Mouse (Mus musculus) heart, embryonic 10.5 days (tissue): ENCODE data around the gene Ddx19a. TPM values are rescaled to one million over a fixed set of nuclear protein-coding genes. Genes with fewer than 3 reads are reported as not detected.
"Not testable (repeated sequence)": the region's sequence is repeated elsewhere in the genome, so short reads cannot be mapped to it uniquely, and the experiment has no call there.

ENCODE experiments used
- DNase-seq: peaks from one replicate; pipeline ENCODE4 v3.0.0-alpha.2; 2017; ENCODE audit warnings: low spot score
- H3K27ac ChIP-seq: fragments of 300-500 bp; sonication (generic); 2 replicates; pipeline ENCODE4 v1.5.1; 2016; ENCODE audit warnings: mild to moderate bottlenecking
- H3K27me3 ChIP-seq: fragments of 300-500 bp; sonication (generic); 2 replicates; pipeline ENCODE4 v1.6.1; 2016; ENCODE audit warnings: mild to moderate bottlenecking; ENCODE audit not compliant: poor library complexity, insufficient read depth, severe bottlenecking
- H3K36me3 ChIP-seq: fragments of 300-500 bp; sonication (generic); 2 replicates; pipeline ENCODE4 v1.6.1; 2016; ENCODE audit warnings: mild to moderate bottlenecking, moderate library complexity
- H3K4me1 ChIP-seq: fragments of 300-500 bp; sonication (generic); 2 replicates; pipeline ENCODE4 v1.6.1; 2016; ENCODE audit warnings: mild to moderate bottlenecking
- H3K4me3 ChIP-seq: fragments of 300-500 bp; sonication (generic); 2 replicates; pipeline ENCODE4 v1.5.1; 2016; ENCODE audit warnings: mild to moderate bottlenecking, moderate library complexity
- H3K9me3 ChIP-seq: fragments of 300-500 bp; sonication (generic); 2 replicates; pipeline ENCODE4 v1.6.1; 2016; ENCODE audit warnings: mild to moderate bottlenecking, moderate library complexity
- WGBS: fragments of 180-500 bp; shearing (Covaris S2); methylation state at CpG from one replicate; pipeline ENCODE4 v1.1.7; 2016; 5-methylcytosine and 5-hydroxymethylcytosine counted together
- polyA plus RNA-seq: library from polyadenylated mRNA; unstranded; fragments of >200 nt; fragmentation: Nextera tagmentation; extraction: Ambion mirVana; gene quantifications from 2 replicates; pipeline ENCODE4 v1.2.1, GENCODE M21; 2016

Ddx19a gene
- polyA plus RNA-seq, 1 experiment from 2014 or later: 23.5 TPM

DNA sequence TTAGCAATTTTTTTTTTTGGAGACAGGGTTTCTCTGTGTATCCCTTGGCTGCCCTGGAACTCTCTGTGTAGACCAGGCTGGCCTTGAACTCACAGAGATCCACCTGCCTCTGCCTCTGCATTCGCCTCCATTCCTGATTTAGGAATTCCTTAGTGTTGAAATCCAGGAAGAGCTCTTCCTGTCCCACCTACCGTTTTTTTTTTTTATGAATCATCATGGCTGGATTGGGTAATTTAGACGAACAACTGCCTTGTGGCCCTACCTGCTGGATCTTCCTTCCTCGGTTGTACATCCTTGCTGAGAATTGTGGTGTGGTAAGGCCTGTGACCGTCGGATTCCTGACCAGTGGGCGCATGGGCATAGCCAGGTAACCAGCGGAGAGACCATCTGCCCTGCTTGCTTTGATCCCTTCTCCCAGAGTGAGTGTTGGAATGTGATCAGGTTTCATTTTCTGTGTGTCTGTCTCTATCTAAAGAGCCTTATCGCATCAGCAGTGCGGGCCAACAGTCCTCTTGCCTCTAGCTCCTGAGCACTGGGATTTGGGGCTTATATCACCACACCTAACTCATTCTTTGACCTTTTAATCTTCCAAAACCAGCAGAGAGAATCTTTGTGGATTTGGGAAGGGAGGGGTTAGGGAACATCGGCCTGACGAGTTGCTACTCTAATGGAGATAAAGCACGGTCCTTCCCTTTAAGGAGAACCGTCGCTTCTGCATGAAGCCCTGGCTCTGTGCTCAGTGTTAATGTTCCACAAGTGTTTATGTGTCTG is 56.7 kb downstream of the Ddx19a start:
- Histone ChIP-seq H3K9me3 (no peaks in the 10 kb centered on the region), H3K27me3 (no peaks in the 10 kb centered on the region), H3K4me1 (peaks cover 51% of the 10 kb centered on the region), H3K27ac (peak overlapping the region; percentile 57; the same call in 1 of the 2 replicates), H3K4me3 (peak overlapping the region; percentile 19; the same call in 1 of the 2 replicates), H3K36me3 (0 out of 2 replicates have a peak, but pooled peaks cover 2% of the 10 kb centered on the region)
- no peak for DNase-seq
- WGBS: 56% methylated on average over 15 of the region's 15 CpGs

- Histone ChIP-seq H3K9me3 (no peaks in the 10 kb centered on the region), H3K27me3 (no peaks in the 10 kb centered on the region), H3K4me1 (peaks cover 42% of the 10 kb centered on the region), H3K36me3 (0 out of 2 replicates have a peak, but pooled peaks cover 2% of the 10 kb centered on the region), H3K27ac (peak overlapping the region; percentile 49; the same call in 1 of the 2 replicates), H3K4me3 (no peak overlapping the region)
- WGBS: 42% methylated on average over 6 of the region's 6 CpGs
- peak; percentile 71 for DNase-seq
Measured at GRCm38 (mm10) chr8:110938882-110939589, 58.6 kb downstream of the Ddx19a start.

- WGBS: 91% methylated on average over 12 of the region's 12 CpGs
- Histone ChIP-seq H3K4me1 (peaks cover 40% of the 10 kb centered on the region), H3K9me3 (no peaks in the 10 kb centered on the region), H3K36me3 (no peaks in the 10 kb centered on the region), H3K27ac (no peak overlapping the region), H3K4me3 (no peak overlapping the region), H3K27me3 (no peaks in the 10 kb centered on the region)
- DNase-seq: peak; percentile 54
Measured at GRCm38 (mm10) chr8:110936217-110936616, 61.4 kb downstream of the Ddx19a start.

- H3K4me3 ChIP-seq: no peak overlapping the region
- no peak overlapping the region for H3K27ac ChIP-seq
- no peaks in the 10 kb centered on the region for H3K9me3 ChIP-seq
- H3K36me3 ChIP-seq: no peaks in the 10 kb centered on the region
- DNase-seq: no peak
- H3K27me3 ChIP-seq: no peaks in the 10 kb centered on the region
- peaks cover 39% of the 10 kb centered on the region for H3K4me1 ChIP-seq
- WGBS: 79% methylated on average over 2 of the region's 2 CpGs
Measured at GRCm38 (mm10) chr8:110933272-110933671, 64.3 kb downstream of the Ddx19a start.

- Histone ChIP-seq H3K9me3 (no peaks in the 10 kb centered on the region), H3K27ac (0 out of 2 replicates have a peak overlapping the region, but pooled peaks have one; percentile 6), H3K27me3 (no peaks in the 10 kb centered on the region), H3K4me1 (peaks cover 44% of the 10 kb centered on the region), H3K4me3 (no peak overlapping the region), H3K36me3 (no peaks in the 10 kb centered on the region)
- DNase-seq: no peak
- 72% methylated on average over 3 of the region's 3 CpGs for WGBS
Measured at GRCm38 (mm10) chr8:110932444-110932843, 65.2 kb downstream of the Ddx19a start.

DNA sequence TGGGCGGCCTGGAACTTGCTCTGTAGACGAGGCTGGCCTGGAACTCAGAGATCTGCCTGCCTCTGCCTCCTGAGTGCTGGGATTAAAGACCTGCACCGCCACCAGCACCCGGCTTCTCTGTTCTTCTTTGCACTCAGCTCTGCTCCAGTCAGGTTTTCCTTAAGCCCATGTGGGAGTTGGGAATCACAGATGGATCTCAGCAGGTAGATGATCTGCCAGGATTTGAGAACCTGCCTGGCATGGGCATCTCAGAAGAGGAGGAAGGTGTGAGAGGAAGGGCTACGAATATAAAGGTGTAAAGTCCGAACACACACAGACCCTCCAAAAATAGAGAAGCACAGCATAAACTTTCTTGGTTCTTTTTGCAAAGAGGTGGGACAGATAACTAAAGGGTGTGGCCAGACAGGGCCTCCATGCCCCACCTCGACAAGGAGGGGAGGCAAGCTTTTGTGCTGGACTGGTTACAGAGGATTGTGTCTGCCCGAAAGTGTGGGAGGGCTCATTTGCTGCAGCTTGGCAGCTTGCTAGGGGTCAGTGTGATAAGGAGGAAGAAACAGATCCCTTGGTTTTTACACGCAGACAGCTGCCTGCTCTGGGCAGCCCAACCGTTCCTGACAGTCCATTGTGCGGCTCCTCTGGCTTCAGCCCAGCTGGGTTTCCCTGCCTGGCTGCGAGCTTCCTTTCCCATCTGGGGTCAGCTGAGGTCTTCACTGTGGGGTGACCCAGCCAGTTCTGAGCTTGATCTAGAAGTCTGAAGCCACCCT is 66.2 kb downstream of the Ddx19a start:
- 43% methylated on average over 12 of the region's 12 CpGs for WGBS
- peak; percentile 93 for DNase-seq
- peak overlapping the region; percentile 32 for H3K4me3 ChIP-seq
- H3K27me3 ChIP-seq: no peaks in the 10 kb centered on the region
- H3K27ac ChIP-seq: peak overlapping the region; percentile 75
- no peaks in the 10 kb centered on the region for H3K9me3 ChIP-seq
- peaks cover 53% of the 10 kb centered on the region for H3K4me1 ChIP-seq
- H3K36me3 ChIP-seq: no peaks in the 10 kb centered on the region

- H3K9me3 ChIP-seq, H3K27me3 ChIP-seq, DNase-seq, H3K4me3 ChIP-seq, H3K36me3 ChIP-seq: not testable (repeated sequence)
- H3K4me1 ChIP-seq: peaks cover 57% of the 10 kb centered on the region
- H3K27ac ChIP-seq: peak overlapping the region; percentile 31; the same call in 1 of the 2 replicates
- WGBS: 91% methylated on average over 7 of the region's 8 CpGs
Measured at GRCm38 (mm10) chr8:110929672-110930071, 67.9 kb downstream of the Ddx19a start.

- H3K27me3 ChIP-seq: no peaks in the 10 kb centered on the region
- H3K9me3 ChIP-seq: no peaks in the 10 kb centered on the region
- H3K4me1 ChIP-seq: peaks cover 54% of the 10 kb centered on the region
- no peak overlapping the region for H3K4me3 ChIP-seq
- peak overlapping the region; percentile 31; the same call in 1 of the 2 replicates for H3K27ac ChIP-seq
- 42% methylated on average over 5 of the region's 5 CpGs for WGBS
- peaks cover 4% of the 10 kb centered on the region; the same call in 1 of the 2 replicates for H3K36me3 ChIP-seq
- no peak for DNase-seq
Measured at GRCm38 (mm10) chr8:110929066-110929465, 68.5 kb downstream of the Ddx19a start.

GRCm38 (mm10) chr8:110928435-110928834 is 69.2 kb downstream of the Ddx19a start:
- Histone ChIP-seq H3K9me3 (no peaks in the 10 kb centered on the region), H3K4me1 (peaks cover 57% of the 10 kb centered on the region), H3K27ac (peak overlapping the region; percentile 31; the same call in 1 of the 2 replicates), H3K36me3 (peaks cover 4% of the 10 kb centered on the region; the same call in 1 of the 2 replicates), H3K4me3 (no peak overlapping the region), H3K27me3 (no peaks in the 10 kb centered on the region)
- 71% methylated on average over 7 of the region's 7 CpGs for WGBS
- DNase-seq: no peak

- H3K4me3 ChIP-seq: no peak overlapping the region
- peaks cover 54% of the 10 kb centered on the region for H3K4me1 ChIP-seq
- peaks cover 8% of the 10 kb centered on the region; the same call in 1 of the 2 replicates for H3K36me3 ChIP-seq
- no peak for DNase-seq
- peak overlapping the region; percentile 47; the same call in 1 of the 2 replicates for H3K27ac ChIP-seq
- no peaks in the 10 kb centered on the region for H3K9me3 ChIP-seq
- 39% methylated on average over 5 of the region's 5 CpGs for WGBS
- H3K27me3 ChIP-seq: no peaks in the 10 kb centered on the region
Measured at GRCm38 (mm10) chr8:110926690-110927089, 70.9 kb downstream of the Ddx19a start.

DNA sequence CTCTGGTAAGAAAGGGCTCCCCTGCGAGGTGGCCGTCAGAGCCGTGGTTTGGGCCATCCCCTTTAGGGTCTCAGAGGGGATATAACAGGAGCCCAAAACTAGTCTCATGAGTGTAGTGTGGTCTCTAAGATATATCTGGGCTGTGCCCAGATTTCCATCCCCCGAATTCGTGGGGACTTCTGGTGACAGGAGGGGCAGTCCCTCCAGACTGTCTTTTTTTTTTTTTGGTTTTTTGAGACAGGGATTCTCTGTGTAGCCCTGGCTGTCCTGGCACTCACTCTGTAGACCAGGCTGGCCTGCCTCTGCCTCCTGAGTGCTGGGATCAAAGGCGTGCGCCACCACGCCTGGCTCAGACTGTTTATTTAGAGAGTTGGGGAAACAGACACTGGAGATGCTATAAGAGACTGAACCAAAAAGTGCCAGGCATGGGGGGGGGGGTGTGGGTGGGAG is 71.9 kb downstream of the Ddx19a start:
- Histone ChIP-seq H3K4me3 (no peak overlapping the region), H3K9me3 (no peaks in the 10 kb centered on the region), H3K36me3 (peaks cover 8% of the 10 kb centered on the region; the same call in 1 of the 2 replicates), H3K27me3 (no peaks in the 10 kb centered on the region), H3K27ac (no peak overlapping the region), H3K4me1 (peaks cover 54% of the 10 kb centered on the region)
- peak; percentile 45 for DNase-seq
- WGBS: 71% methylated on average over 8 of the region's 8 CpGs
